Mouse (Mus musculus) testis, adult 2 months (tissue): ENCODE measurements around the gene Plppr3.

Source experiments
- CTCF ChIP-seq: fragments of 200-500 bp; IDR thresholded peaks from 2 replicates; pipeline ENCODE4 v1.5.1; 2012; ENCODE audit warnings: low read depth, mild to moderate bottlenecking, inconsistent platforms, low read length, moderate library complexity; ENCODE audit not compliant: control insufficient read depth, insufficient read depth, insufficient replicate concordance
- POLR2A ChIP-seq: fragments of 200-500 bp; IDR thresholded peaks from 2 replicates; pipeline ENCODE4 v1.6.1; 2012; ENCODE audit warnings: low read depth, mild to moderate bottlenecking, inconsistent platforms, low read length, moderate library complexity; ENCODE audit not compliant: control insufficient read depth

DNA sequence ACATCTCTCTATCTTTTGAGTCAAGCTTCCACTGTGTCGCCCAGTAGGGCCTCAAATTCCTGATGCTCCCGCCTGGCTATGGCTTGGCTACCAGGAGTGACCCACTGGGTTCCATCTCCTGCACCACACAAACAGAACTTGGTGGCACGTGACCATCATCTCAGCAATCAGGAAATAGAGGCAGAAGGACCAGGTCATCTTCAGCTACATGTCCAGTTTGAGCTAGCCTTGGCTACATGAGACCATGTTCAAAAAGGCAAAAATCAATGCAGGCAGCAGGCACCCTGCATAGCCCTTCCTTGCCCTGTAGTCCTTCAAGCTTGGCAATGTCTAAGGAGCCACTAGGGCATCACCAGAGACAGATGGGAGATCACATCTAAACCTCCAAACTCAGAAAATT lies 34.3 kb downstream of the Plppr3 start:
- TF ChIP-seq CTCF (no peak), POLR2A (no peak)
